Mouse (Mus musculus): ENCODE measurements around the gene Plod3. TPM values are rescaled to one million over a fixed set of nuclear protein-coding genes. Genes with fewer than 3 reads are reported as not detected.

Gene Plod3
- total RNA-seq, 2 experiments from 2014 or later = 19.5 to 22.2 TPM

- intact Hi-C loops (cut with DNase I) = no loop called here
- no peak for DNase-seq
Measured at GRCm38 (mm10) chr5:137009988-137010387, 23.2 kb downstream of the Plod3 start.

- no peak for DNase-seq
- intact Hi-C loops (cut with DNase I) = no loop called here
Measured at GRCm38 (mm10) chr5:137012401-137012950, 25.7 kb downstream of the Plod3 start.

DNA sequence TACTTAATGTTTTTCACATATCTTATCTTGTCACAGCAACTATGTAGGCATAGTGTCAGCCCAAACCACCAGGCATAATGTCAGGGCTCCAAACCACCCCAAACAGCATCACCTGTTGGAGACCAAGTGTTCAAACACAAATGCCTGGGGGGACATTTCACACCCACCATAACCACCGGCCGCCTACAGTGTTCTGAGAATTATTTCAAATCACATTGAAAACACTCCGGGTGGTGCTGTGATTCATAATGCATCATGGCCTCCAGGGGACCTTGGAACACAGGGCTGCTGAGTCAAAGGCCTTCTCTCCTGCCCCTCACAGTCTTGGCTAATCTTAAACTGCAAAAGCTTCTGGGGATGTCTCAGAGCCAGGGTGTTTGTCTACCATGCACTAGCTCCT lies 29.1 kb downstream of the Plod3 start:
- intact Hi-C loops (cut with DNase I) = no loop called here
- no peak for DNase-seq

DNA sequence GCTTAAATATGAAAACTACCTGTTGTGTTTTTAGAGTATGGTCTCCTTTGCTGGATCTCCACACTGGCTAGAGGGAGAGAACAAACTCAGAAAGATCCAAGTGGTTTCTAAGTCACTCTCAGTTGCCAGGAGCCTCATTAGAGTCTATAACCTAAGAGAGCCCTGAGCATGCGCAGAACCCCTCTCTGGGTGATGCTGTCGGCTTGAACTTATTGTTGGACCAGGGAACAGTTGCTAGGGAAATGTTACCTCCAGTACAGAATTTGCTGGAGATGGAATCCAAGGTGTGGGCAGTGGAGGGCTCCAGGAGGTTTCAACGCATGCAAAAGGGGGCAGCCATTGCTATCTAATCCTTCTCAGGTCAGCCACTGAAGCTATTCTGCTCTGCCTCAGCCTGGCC lies 37.5 kb downstream of the Plod3 start:
- DNase-seq = no peak
- intact Hi-C loops (cut with DNase I) = no loop called here

DNA sequence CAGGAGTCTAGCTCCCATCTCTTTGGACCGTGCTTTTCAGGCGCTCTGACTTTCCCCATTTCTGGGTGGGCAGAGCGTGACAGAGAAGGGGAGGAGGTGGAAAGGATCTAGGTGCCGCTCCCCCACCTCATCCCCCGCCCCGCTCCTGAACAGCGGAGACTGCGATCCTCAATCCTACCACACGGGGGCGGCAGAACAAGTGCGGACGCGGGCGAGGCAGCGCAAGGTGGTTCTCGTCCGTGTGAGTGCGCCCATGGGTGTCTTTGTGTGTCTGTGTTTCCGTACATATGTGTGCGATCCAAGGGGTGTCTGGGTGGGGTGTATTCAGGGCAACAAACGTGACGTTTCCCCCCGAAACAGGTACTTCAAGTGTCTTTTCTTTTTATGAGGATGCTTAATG lies 38.3 kb downstream of the Plod3 start:
- DNase-seq = peak; percentile 65 to 67
- intact Hi-C loops (cut with DNase I) = loop anchor here (1.0 to 5.0 kb wide), 2 partner anchors 37 to 82 kb away; no protein-coding TSS in a partner anchor

DNA sequence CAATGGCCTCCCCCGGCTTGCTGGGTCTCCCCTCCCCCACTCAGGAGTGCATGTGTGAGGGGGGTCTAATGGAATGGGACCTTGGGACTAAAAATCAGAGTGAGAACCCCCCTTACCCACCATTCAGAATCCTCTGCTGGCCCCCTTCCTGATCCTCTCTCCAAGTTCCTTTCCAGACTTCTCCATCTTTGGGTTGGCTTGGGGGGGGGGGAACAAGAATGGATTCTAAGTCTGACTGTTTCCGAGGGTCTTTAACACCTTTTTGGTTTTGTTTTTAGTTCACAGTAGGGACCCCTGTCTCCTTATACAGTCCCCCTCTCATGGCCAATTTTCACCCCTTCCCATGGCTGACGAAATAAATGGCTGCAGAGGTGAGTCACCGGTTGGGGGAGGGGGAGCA lies 39.3 kb downstream of the Plod3 start, which contains the start of gene Vgf:
Gene Vgf, plus strand, starts transcription at position 301 of the 400 bp plus-strand sequence.
- intact Hi-C loops (cut with DNase I) = loop anchor here (5.0 kb wide), 1 partner anchor 36 kb away; no protein-coding TSS in a partner anchor
- no peak for DNase-seq

GRCm38 (mm10) chr5:137028561-137029272 lies 41.9 kb downstream of the Plod3 start:
- no peak for DNase-seq
- intact Hi-C loops (cut with DNase I) = loop anchor here (5.0 kb wide), 1 partner anchor 34 kb away; no protein-coding TSS in a partner anchor

GRCm38 (mm10) chr5:137029273-137029585 lies 42.4 kb downstream of the Plod3 start:
- no peak for DNase-seq
- intact Hi-C loops (cut with DNase I) = loop anchor here (5.0 kb wide), 1 partner anchor 33 kb away; no protein-coding TSS in a partner anchor

- intact Hi-C loops (cut with DNase I) = loop anchor here (5.0 kb wide), 1 partner anchor 32 kb away; no protein-coding TSS in a partner anchor
- peak; percentile 91 to 92 for DNase-seq
Measured at GRCm38 (mm10) chr5:137029643-137030415, 43.0 kb downstream of the Plod3 start.

- DNase-seq = no peak
- intact Hi-C loops (cut with DNase I) = no loop called here
Measured at GRCm38 (mm10) chr5:137030416-137030810, 43.6 kb downstream of the Plod3 start.

- DNase-seq = peak in 1 of 2 experiments; percentile 24
- intact Hi-C loops (cut with DNase I) = no loop called here
Measured at GRCm38 (mm10) chr5:137031076-137032032, 44.5 kb downstream of the Plod3 start.

DNA sequence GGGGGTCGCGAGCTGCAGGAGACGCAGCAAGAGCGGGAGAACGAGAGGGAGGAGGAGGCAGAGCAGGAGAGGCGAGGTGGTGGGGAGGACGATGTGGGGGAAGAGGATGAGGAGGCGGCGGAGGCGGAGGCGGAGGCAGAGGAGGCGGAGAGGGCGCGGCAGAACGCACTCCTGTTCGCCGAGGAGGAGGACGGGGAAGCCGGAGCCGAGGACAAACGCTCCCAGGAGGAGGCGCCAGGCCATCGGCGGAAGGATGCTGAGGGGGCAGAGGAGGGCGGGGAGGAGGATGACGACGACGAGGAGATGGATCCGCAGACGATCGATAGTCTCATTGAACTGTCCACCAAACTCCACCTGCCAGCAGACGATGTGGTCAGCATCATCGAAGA lies 45.2 kb downstream of the Plod3 start:
- intact Hi-C loops (cut with DNase I) = no loop called here

GRCm38 (mm10) chr5:137032641-137033074 lies 45.8 kb downstream of the Plod3 start:
- DNase-seq = peak; percentile 71 to 82
- intact Hi-C loops (cut with DNase I) = no loop called here

More for the DNA sequence above, 45.2 kb downstream of the Plod3 start:
- no peak for DNase-seq

GRCm38 (mm10) chr5:137036211-137036610 lies 49.4 kb downstream of the Plod3 start:
- DNase-seq = no peak
- intact Hi-C loops (cut with DNase I) = no loop called here

GRCm38 (mm10) chr5:137039453-137039852 lies 52.6 kb downstream of the Plod3 start:
- intact Hi-C loops (cut with DNase I) = no loop called here
- no peak for DNase-seq

DNA sequence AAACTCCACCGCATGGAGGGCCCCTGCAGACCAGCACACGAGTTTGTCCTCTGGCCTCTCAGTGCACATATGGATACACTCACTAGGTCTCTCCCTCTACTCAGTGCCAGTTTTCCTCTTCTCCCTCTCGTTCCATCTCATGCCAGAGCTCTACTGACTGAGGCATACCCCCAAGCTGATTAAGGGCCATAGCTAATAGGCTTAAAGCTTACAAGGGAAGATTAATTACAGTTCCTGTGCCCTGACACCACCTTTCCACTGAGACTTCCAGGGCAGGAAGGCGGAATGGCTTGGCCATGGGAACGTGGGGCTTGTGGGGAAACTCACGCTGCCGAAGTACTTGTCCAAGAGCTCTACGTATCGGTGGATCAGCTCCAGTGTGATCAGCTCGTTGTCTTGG lies 54.6 kb downstream of the Plod3 start:
- DNase-seq = no peak
- intact Hi-C loops (cut with DNase I) = no loop called here

GRCm38 (mm10) chr5:137043997-137044396 lies 57.2 kb downstream of the Plod3 start:
- DNase-seq = no peak
- intact Hi-C loops (cut with DNase I) = no loop called here

DNA sequence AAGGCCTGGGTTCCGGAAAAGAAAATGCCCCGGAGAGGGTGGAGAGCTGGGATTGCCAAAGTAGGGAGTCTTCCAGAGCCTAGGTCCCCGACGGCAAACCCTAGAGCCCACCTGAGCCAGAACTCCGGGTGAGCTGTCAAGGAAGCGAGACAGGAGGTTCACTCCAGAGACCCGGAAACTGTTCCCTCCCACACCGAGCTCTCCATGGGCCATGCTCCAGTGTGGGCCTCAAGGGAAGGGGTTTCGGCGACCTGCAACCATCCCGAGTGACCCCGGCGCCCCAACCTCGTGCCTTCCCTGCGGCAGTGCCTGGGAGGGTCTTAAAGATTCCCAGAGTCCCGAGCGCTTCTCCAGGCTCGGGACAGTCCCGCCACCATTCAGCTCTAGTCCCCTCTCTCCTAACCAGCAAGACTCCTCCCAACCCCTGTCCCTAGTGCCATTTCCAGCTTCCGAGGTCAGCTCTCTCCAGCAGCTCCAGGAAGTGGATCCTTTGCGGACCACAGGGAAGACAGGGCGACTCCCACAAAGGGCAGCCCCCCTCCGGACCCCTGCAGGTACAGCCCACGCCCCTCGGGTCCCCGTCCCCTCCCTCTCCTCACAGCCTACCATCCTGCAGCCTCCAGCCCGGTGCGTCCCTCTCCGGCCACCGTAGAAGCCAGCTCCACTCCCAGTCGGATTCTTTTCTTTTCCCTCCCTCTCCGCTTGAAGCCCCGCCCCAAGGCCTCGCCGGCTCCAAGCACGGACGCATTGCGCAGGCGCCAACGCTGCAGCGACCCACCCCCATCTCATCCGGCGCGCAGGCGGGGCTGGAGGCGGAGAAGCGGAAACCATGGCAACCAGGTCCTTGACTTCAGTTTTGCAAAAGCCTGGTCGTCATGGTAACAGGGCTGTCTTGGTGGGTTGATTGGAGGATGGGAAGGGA lies 58.8 kb downstream of the Plod3 start, which contains the start of gene Ap1s1:
Gene Ap1s1, minus strand, starts transcription at position 734 of the 922 bp plus-strand sequence.
- DNase-seq = peak; percentile 90 to 95
- intact Hi-C loops (cut with DNase I) = no loop called here
